Mouse (Mus musculus) layer of hippocampus, adult 8-10 months (tissue): ENCODE results near the gene Fancc. TPM values are rescaled to one million over a fixed set of nuclear protein-coding genes. Genes with fewer than 3 reads are reported as not detected.

ENCODE experiments used
- DNase-seq, 2 experiments: peaks; one replicate each; pipeline ENCODE4 v3.0.0; 2022; ENCODE audit warnings: low spot score in 2 of 2
- total RNA-seq, 4 experiments: library from RNA; stranded (reverse); gene quantifications; 2 replicates each; pipeline ENCODE4 v1.2.4; 2022

Gene Fancc
- total RNA-seq, 4 experiments from 2014 or later = 6.8 to 10.5 (median 8.4) TPM

- DNase-seq = no peak
Observed at GRCm38 (mm10) chr13:63294359-63295193, 202.5 kb downstream of the Fancc start.

GRCm38 (mm10) chr13:63293647-63294046, 203.4 kb downstream of the Fancc start:
- DNase-seq = no peak

- no peak for DNase-seq
Observed at GRCm38 (mm10) chr13:63291016-63291415, 206.1 kb downstream of the Fancc start.

GRCm38 (mm10) chr13:63290126-63290525, 207.0 kb downstream of the Fancc start:
- DNase-seq = no peak

- DNase-seq = no peak
Observed at GRCm38 (mm10) chr13:63289687-63290086, 207.4 kb downstream of the Fancc start.

GRCm38 (mm10) chr13:63289152-63289551, 207.9 kb downstream of the Fancc start:
- DNase-seq = no peak

GRCm38 (mm10) chr13:63286483-63287102, 210.5 kb downstream of the Fancc start:
- no peak for DNase-seq

- no peak for DNase-seq
Observed at GRCm38 (mm10) chr13:63284748-63285147, 212.3 kb downstream of the Fancc start.

GRCm38 (mm10) chr13:63283236-63283635, 213.8 kb downstream of the Fancc start:
- DNase-seq = no peak

GRCm38 (mm10) chr13:63281206-63281605, 215.9 kb downstream of the Fancc start:
- no peak for DNase-seq

- no peak for DNase-seq
Observed at GRCm38 (mm10) chr13:63280344-63280743, 216.7 kb downstream of the Fancc start.

- no peak for DNase-seq
Observed at GRCm38 (mm10) chr13:63279807-63280206, 217.3 kb downstream of the Fancc start.

GRCm38 (mm10) chr13:63278796-63279475, 218.1 kb downstream of the Fancc start:
- DNase-seq = no peak

GRCm38 (mm10) chr13:63278141-63278631, 218.9 kb downstream of the Fancc start:
- no peak for DNase-seq

GRCm38 (mm10) chr13:63277316-63277715, 219.8 kb downstream of the Fancc start:
- DNase-seq = no peak

- no peak for DNase-seq
Observed at GRCm38 (mm10) chr13:63276389-63276788, 220.7 kb downstream of the Fancc start.

- no peak for DNase-seq
Observed at GRCm38 (mm10) chr13:63274488-63275166, 222.5 kb downstream of the Fancc start.

- no peak for DNase-seq
Observed at GRCm38 (mm10) chr13:63273859-63274258, 223.2 kb downstream of the Fancc start.

GRCm38 (mm10) chr13:63272602-63273229, 224.4 kb downstream of the Fancc start:
- DNase-seq = no peak

GRCm38 (mm10) chr13:63272017-63272601, 225.0 kb downstream of the Fancc start:
- no peak for DNase-seq

GRCm38 (mm10) chr13:63270191-63270590, 226.9 kb downstream of the Fancc start:
- no peak for DNase-seq
